In the genomic region with DNA sequence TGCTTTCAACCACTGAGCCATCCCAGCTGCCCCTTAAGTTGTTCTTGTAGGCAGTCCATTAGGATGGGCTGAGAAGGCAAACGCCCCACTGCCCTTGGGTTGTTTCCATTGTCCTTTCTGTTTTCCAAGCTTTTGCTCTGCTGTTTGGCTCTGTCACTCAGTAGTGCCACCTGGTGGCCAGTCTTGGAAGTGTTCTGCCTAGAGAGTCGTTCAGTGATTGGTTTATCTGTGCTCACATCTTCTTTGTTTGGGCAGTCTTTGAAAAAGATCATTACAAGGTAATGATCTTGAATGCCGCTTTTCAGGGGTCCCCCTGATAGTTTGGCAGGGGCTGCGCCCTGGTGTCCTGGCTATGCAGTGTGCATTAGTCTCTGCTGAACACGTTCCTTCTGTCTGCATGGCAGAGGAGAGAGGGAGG, we compare ENCODE assay signal across 8 mouse cellular contexts. TPM values are rescaled to one million over a fixed set of nuclear protein-coding genes. Genes with fewer than 3 reads are reported as not detected.
DNase-seq lines count a peak whose midpoint lies in the region; ATAC-seq and TF ChIP-seq lines count a peak whose summit lies in the region.

No protein-coding gene starts in this region.

- H3K27me3 ChIP-seq in intestine, embryonic 14.5 days (replicated peaks; ENCODE audit: control insufficient read depth, insufficient read depth, low read length) = no peaks in the 10 kb centered on the region
- no peaks in the 10 kb centered on the region for H3K27me3 ChIP-seq in intestine, embryonic 16.5 days (replicated peaks; ENCODE audit: control insufficient read depth, insufficient read depth, low read length)
- no peaks in the 10 kb centered on the region for H3K27me3 ChIP-seq in midbrain, embryonic 14.5 days (ENCODE audit: control insufficient read depth, insufficient read depth, low read length)

- peak; percentile 87 for DNase-seq in intestine, embryonic 14.5 days (ENCODE audit: low spot score)
- DNase-seq in brain, adult 2 months (ENCODE audit: low read depth, low spot score) = peak; percentile 53
- peak; percentile 33 for DNase-seq in fibroblast of lung, adult 2 months (ENCODE audit: low read depth)
- DNase-seq in left cerebral cortex, adult 2 months (ENCODE audit: extremely low spot score in 1 of 2, low spot score in 2 of 2) = peak; percentile 20 to 42
- peak; percentile 72 for DNase-seq in midbrain, embryonic 14.5 days
- peak; percentile 47 to 69 for DNase-seq in spleen, postnatal 14 days (ENCODE audit: low spot score in 2 of 2)

- no peak overlapping the region for H3K4me3 ChIP-seq in intestine, embryonic 14.5 days (ENCODE audit: low read depth, low read length)
- H3K4me3 ChIP-seq in intestine, embryonic 16.5 days (ENCODE audit: low read length) = no peak overlapping the region
- H3K4me3 ChIP-seq in left cerebral cortex, adult 2 months = no peak overlapping the region
- H3K4me3 ChIP-seq in midbrain, embryonic 14.5 days (replicated peaks; ENCODE audit: low read depth, low read length) = no peak overlapping the region

- H3K27ac ChIP-seq in intestine, embryonic 14.5 days (ENCODE audit: low read depth) = no peak overlapping the region
- no peak overlapping the region for H3K27ac ChIP-seq in intestine, embryonic 16.5 days (ENCODE audit: low read length)
- H3K27ac ChIP-seq in left cerebral cortex, adult 2 months = no peak overlapping the region
- no peak overlapping the region for H3K27ac ChIP-seq in midbrain, embryonic 14.5 days (replicated peaks; ENCODE audit: low read depth, low read length)

- intact Hi-C loops in left cerebral cortex, adult 2 months (cut with DNase I) = no loop called here

- no peaks in the 10 kb centered on the region for H3K4me1 ChIP-seq in intestine, embryonic 14.5 days (replicated peaks; ENCODE audit: control insufficient read depth, insufficient read depth, low read length)
- H3K4me1 ChIP-seq in intestine, embryonic 16.5 days (ENCODE audit: control insufficient read depth, insufficient read depth, low read length) = no peaks in the 10 kb centered on the region
- H3K4me1 ChIP-seq in midbrain, embryonic 14.5 days (ENCODE audit: control insufficient read depth, insufficient read depth, low read length) = no peaks in the 10 kb centered on the region

- H3K9me3 ChIP-seq in intestine, embryonic 14.5 days (ENCODE audit: control insufficient read depth, low read length) = no peaks in the 10 kb centered on the region
- H3K9me3 ChIP-seq in intestine, embryonic 16.5 days (ENCODE audit: control insufficient read depth, low read length) = no peaks in the 10 kb centered on the region
- no peaks in the 10 kb centered on the region for H3K9me3 ChIP-seq in midbrain, embryonic 14.5 days (ENCODE audit: control insufficient read depth, low read length)

- TF ChIP-seq CTCF in left cerebral cortex, adult 2 months (IDR thresholded peaks at IDR 0.05) = peak; percentile 92

- ATAC-seq in intestine, embryonic 14.5 days (replicated peaks; ENCODE audit: low FRiP score, low TSS enrichment, low read depth) = no peak
- no peak for ATAC-seq in intestine, embryonic 16.5 days
- ATAC-seq in hematopoietic stem cell, adult 5-6 weeks (replicated peaks in 1 of 2; ENCODE audit: insufficient read depth in 1 of 2, low FRiP score in 2 of 2, low TSS enrichment in 1 of 2, low read depth in 1 of 2, poor library complexity in 2 of 2, severe bottlenecking in 2 of 2) = peak; percentile 63 to 83
- no peak for ATAC-seq in midbrain, embryonic 14.5 days (ENCODE audit: low FRiP score, low TSS enrichment)

- no peak overlapping the region for H3K4me2 ChIP-seq in intestine, embryonic 14.5 days (ENCODE audit: low read length)
- H3K4me2 ChIP-seq in intestine, embryonic 16.5 days (ENCODE audit: low read depth, low read length) = no peak overlapping the region
- no peak overlapping the region for H3K4me2 ChIP-seq in midbrain, embryonic 14.5 days (ENCODE audit: low read length)

- no peak overlapping the region for H3K9ac ChIP-seq in intestine, embryonic 14.5 days (ENCODE audit: low read length)
- H3K9ac ChIP-seq in intestine, embryonic 16.5 days (ENCODE audit: low read depth, low read length) = no peak overlapping the region
- no peak overlapping the region for H3K9ac ChIP-seq in midbrain, embryonic 14.5 days (replicated peaks; ENCODE audit: low read length)

- H3K36me3 ChIP-seq in intestine, embryonic 14.5 days (ENCODE audit: control insufficient read depth, insufficient read depth, low read length) = 0 out of 2 replicates have a peak, but pooled peaks cover 3% of the 10 kb centered on the region
- H3K36me3 ChIP-seq in intestine, embryonic 16.5 days (ENCODE audit: control insufficient read depth, insufficient read depth, low read length) = no peaks in the 10 kb centered on the region
- no peaks in the 10 kb centered on the region for H3K36me3 ChIP-seq in midbrain, embryonic 14.5 days (ENCODE audit: control insufficient read depth, insufficient read depth, low read length)

- 40% methylated on average over 5 of the region's 5 CpGs for WGBS in intestine, embryonic 14.5 days
- WGBS in intestine, embryonic 16.5 days = 34% methylated on average over 5 of the region's 5 CpGs
- WGBS in midbrain, embryonic 14.5 days = 15% methylated on average over 5 of the region's 5 CpGs

RNA-seq across cellular contexts. Expression of gene Tfdp2, which starts 28.9 kb away (rescaled TPM):
- polyA plus RNA-seq in intestine, embryonic 14.5 days (2014; fragmentation: Nextera tagmentation; extraction: Ambion mirVana) = 46.4 and 48.7 TPM in 2 replicates
- polyA plus RNA-seq in intestine, embryonic 16.5 days (2015; fragmentation: Nextera tagmentation; extraction: Ambion mirVana) = 28.2 and 29.7 TPM in 2 replicates
- total RNA-seq in hematopoietic stem cell, adult 5-6 weeks (2017) = 49.8 and 65.7 TPM in 2 replicates
- total RNA-seq in left cerebral cortex, adult 2 months (2021) = 10 to 100 TPM; 32.0 to 33.1 TPM
- 32.5 and 36.8 TPM in 2 replicates for polyA plus RNA-seq in midbrain, embryonic 14.5 days (2014; fragmentation: Nextera tagmentation; extraction: Ambion mirVana)

RNA-seq across cellular contexts. Expression of gene Gk5, which starts 48.0 kb away (rescaled TPM):
- polyA plus RNA-seq in intestine, embryonic 14.5 days (2014; fragmentation: Nextera tagmentation; extraction: Ambion mirVana) = 5.8 and 6.3 TPM in 2 replicates
- polyA plus RNA-seq in intestine, embryonic 16.5 days (2015; fragmentation: Nextera tagmentation; extraction: Ambion mirVana) = 3.2 TPM in 2 replicates
- total RNA-seq in hematopoietic stem cell, adult 5-6 weeks (2017) = 1.9 and 5.6 TPM in 2 replicates
- 1 to 10 TPM; 5.3 to 5.5 TPM for total RNA-seq in left cerebral cortex, adult 2 months (2021)
- polyA plus RNA-seq in midbrain, embryonic 14.5 days (2014; fragmentation: Nextera tagmentation; extraction: Ambion mirVana) = 2.3 and 2.8 TPM in 2 replicates

Comparison
In these comparisons a context has a peak if more than half of its experiments do, and no peak if none do; other contexts are left out.
1. ATAC-seq: peak in hematopoietic stem cell, adult 5-6 weeks (2 of 2); none in intestine, embryonic 14.5 days (single experiment), intestine, embryonic 16.5 days (single experiment) and midbrain, embryonic 14.5 days (single experiment).
2. DNase-seq: peak in every context shown above with its lines; median percentile 87 in intestine, embryonic 14.5 days; 72 in midbrain, embryonic 14.5 days; 58 in spleen, postnatal 14 days; 53 in brain, adult 2 months; 33 in fibroblast of lung, adult 2 months; 31 in left cerebral cortex, adult 2 months.